9 mouse cellular contexts compared by ENCODE assay signal in the genomic region with DNA sequence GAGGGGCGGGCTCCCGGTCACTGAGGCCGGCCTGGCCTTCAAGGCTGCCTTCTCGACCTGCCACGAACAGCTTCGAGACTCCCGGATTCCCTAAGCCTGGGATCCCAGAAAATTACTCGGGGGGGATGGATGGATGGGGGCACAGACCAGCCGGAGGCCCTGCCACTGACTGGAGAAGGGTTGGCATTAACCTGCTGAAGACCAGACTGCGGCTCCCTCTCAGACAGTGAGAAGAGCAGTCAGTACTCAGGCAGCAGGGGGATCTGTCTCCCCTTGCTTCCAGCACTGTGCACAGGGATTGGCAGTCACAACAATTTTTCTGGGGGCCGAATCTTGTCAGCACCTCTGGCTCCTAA. TPM values are rescaled to one million over a fixed set of nuclear protein-coding genes. Genes with fewer than 3 reads are reported as not detected.
A peak's percentile ranks its signal among the peaks of the same experiment; 100 is the strongest.
DNase-seq lines count a peak whose midpoint lies in the region; ATAC-seq and TF ChIP-seq lines count a peak whose summit lies in the region.
"Had no signal": no experiment of that assay in that cellular context is flagged by ENCODE, and none has a peak within 500 bp of the region (broad histone marks: within the 10 kb centered on the region; RNA-seq: fewer than 3 reads in every experiment).

No protein-coding gene starts in this region.

- DNase-seq in heart, postnatal 4 days = no peak
- DNase-seq in brain, adult 2 months (ENCODE audit: low read depth, low spot score) = peak; percentile 24
- DNase-seq in heart, postnatal 0 days (ENCODE audit: low spot score) = no peak
- DNase-seq in midbrain, embryonic 10.5 days (ENCODE audit: low spot score) = no peak
- no peak for DNase-seq in adrenal gland, postnatal 4 days (ENCODE audit: low spot score in 2 of 2)
- no peak for DNase-seq in frontal cortex, adult 2 months (ENCODE audit: extremely low spot score in 1 of 2, low spot score in 1 of 2)

- no peaks in the 10 kb centered on the region for H3K9me3 ChIP-seq in heart, embryonic 11.5 days (replicated peaks; ENCODE audit: control insufficient read depth, low read length)
- no peaks in the 10 kb centered on the region for H3K9me3 ChIP-seq in heart, postnatal 0 days (replicated peaks; ENCODE audit: control insufficient read depth, low read length)
- H3K9me3 ChIP-seq in midbrain, embryonic 10.5 days (replicated peaks) = no peaks in the 10 kb centered on the region

- ATAC-seq in heart, embryonic 11.5 days (replicated peaks; ENCODE audit: insufficient number of reproducible peaks, low FRiP score, low TSS enrichment) = no peak
- ATAC-seq in heart, postnatal 0 days (ENCODE audit: insufficient read depth, low read depth) = no peak
- ATAC-seq in megakaryocyte-erythroid progenitor cell, adult 5-6 weeks (replicated peaks; ENCODE audit: low FRiP score, low TSS enrichment, poor library complexity, severe bottlenecking) = no peak

- H3K4me2 ChIP-seq in heart, embryonic 11.5 days = peak overlapping the region; percentile 76
- peak overlapping the region; percentile 96 for H3K4me2 ChIP-seq in heart, postnatal 0 days (ENCODE audit: low read depth, low read length)

- H3K9ac ChIP-seq in heart, embryonic 11.5 days (ENCODE audit: low read depth, low read length) = peak overlapping the region; percentile 76
- peak overlapping the region; percentile 72 for H3K9ac ChIP-seq in heart, postnatal 0 days (replicated peaks; ENCODE audit: low read depth, low read length)

- peaks cover 16% of the 10 kb centered on the region for H3K27me3 ChIP-seq in heart, embryonic 11.5 days (ENCODE audit: control insufficient read depth, insufficient read depth, low read length)
- H3K27me3 ChIP-seq in heart, postnatal 0 days (ENCODE audit: control insufficient read depth, insufficient read depth, low read length) = no peaks in the 10 kb centered on the region
- H3K27me3 ChIP-seq in midbrain, embryonic 10.5 days (ENCODE audit: low read depth, poor library complexity, severe bottlenecking) = peaks cover 32% of the 10 kb centered on the region

- no peak overlapping the region for H3K27ac ChIP-seq in heart, embryonic 11.5 days (ENCODE audit: low read depth, low read length)
- no peak overlapping the region for H3K27ac ChIP-seq in heart, postnatal 0 days (ENCODE audit: low read depth)
- peak overlapping the region; percentile 89 for H3K27ac ChIP-seq in midbrain, embryonic 10.5 days (replicated peaks)

- 11% methylated on average over 11 of the region's 11 CpGs for WGBS in heart, embryonic 11.5 days (ENCODE audit: insufficient replicate concordance)
- WGBS in heart, postnatal 0 days = 11% methylated on average over 11 of the region's 11 CpGs
- 10% methylated on average over 11 of the region's 11 CpGs for WGBS in midbrain, embryonic 10.5 days

- peak overlapping the region; percentile 72 for H3K4me3 ChIP-seq in heart, embryonic 11.5 days (ENCODE audit: low read depth, low read length)
- H3K4me3 ChIP-seq in heart, postnatal 0 days (ENCODE audit: low read depth, low read length) = peak overlapping the region; percentile 73
- peak overlapping the region; percentile 82 for H3K4me3 ChIP-seq in midbrain, embryonic 10.5 days

- TF ChIP-seq EP300 in heart, postnatal 0 days (IDR thresholded peaks at IDR 0.05; ENCODE audit: low read depth) = no peak

- TF ChIP-seq CTCF in heart, postnatal 0 days (IDR thresholded peaks at IDR 0.05; ENCODE audit: low read depth) = no peak

- H3K36me3 ChIP-seq in heart, embryonic 11.5 days (ENCODE audit: control insufficient read depth, insufficient read depth, low read length) = no peaks in the 10 kb centered on the region
- no peaks in the 10 kb centered on the region for H3K36me3 ChIP-seq in heart, postnatal 0 days (replicated peaks; ENCODE audit: control insufficient read depth, insufficient read depth, low read length)
- peaks cover 29% of the 10 kb centered on the region for H3K36me3 ChIP-seq in midbrain, embryonic 10.5 days

- no peaks in the 10 kb centered on the region for H3K4me1 ChIP-seq in heart, embryonic 11.5 days (ENCODE audit: control insufficient read depth, insufficient read depth, low read length)
- H3K4me1 ChIP-seq in heart, postnatal 0 days (ENCODE audit: control insufficient read depth, insufficient read depth) = peaks cover 8% of the 10 kb centered on the region
- peaks cover 24% of the 10 kb centered on the region for H3K4me1 ChIP-seq in midbrain, embryonic 10.5 days

RNA-seq across cellular contexts. Expression of a gene that starts 0.7 kb away (rescaled TPM):
- 2.3 and 3.1 TPM in 2 replicates for polyA plus RNA-seq in heart, embryonic 11.5 days (2014; fragmentation: Nextera tagmentation; extraction: Ambion mirVana)
- 1 to 10 TPM; 6.9 to 7.4 TPM for total RNA-seq in heart, postnatal 4 days (2021)
- 4.4 and 18.0 TPM in 2 replicates for total RNA-seq in heart, postnatal 0 days (2014; rRNA removed; ENCODE audit: low replicate concordance)
- polyA plus RNA-seq in heart, postnatal 0 days (2015; fragmentation: Nextera tagmentation; extraction: Ambion mirVana) = 1.7 and 2.0 TPM in 2 replicates
- polyA plus RNA-seq in midbrain, embryonic 10.5 days (2016; fragmentation: Nextera tagmentation; extraction: Ambion mirVana) = 4.9 and 5.5 TPM in 2 replicates
- total RNA-seq in megakaryocyte-erythroid progenitor cell, adult 5-6 weeks (2014; fragmentation: Nextera tagmentation) = 0.39 and 0.74 TPM in 2 replicates
- 1.1 and 1.5 TPM in 2 replicates for total RNA-seq in megakaryocyte-erythroid progenitor cell, adult 5-6 weeks (2017)
- total RNA-seq in adrenal gland, postnatal 4 days (2021) = 10 to 100 TPM; 11.5 to 12.0 TPM
- polyA plus RNA-seq in frontal cortex, adult 2 months (2012; rRNA removed) = 13.0 and 15.0 TPM in 2 replicates
- total RNA-seq: CH12.LX had no signal

RNA-seq across cellular contexts. Expression of a gene that starts 18.8 kb away (rescaled TPM):
- polyA plus RNA-seq in heart, embryonic 11.5 days (2014; fragmentation: Nextera tagmentation; extraction: Ambion mirVana) = 0.40 TPM in 1 of 2 replicates, not detected in the other
- not detected for total RNA-seq in heart, postnatal 4 days (2021)
- total RNA-seq in heart, postnatal 0 days (2014; rRNA removed; ENCODE audit: low replicate concordance) = not detected in 2 replicates
- polyA plus RNA-seq in heart, postnatal 0 days (2015; fragmentation: Nextera tagmentation; extraction: Ambion mirVana) = 0.15 and 0.65 TPM in 2 replicates
- polyA plus RNA-seq in midbrain, embryonic 10.5 days (2016; fragmentation: Nextera tagmentation; extraction: Ambion mirVana) = 0.94 and 1.1 TPM in 2 replicates
- total RNA-seq in megakaryocyte-erythroid progenitor cell, adult 5-6 weeks (2014; fragmentation: Nextera tagmentation) = not detected in 2 replicates
- not detected in 2 replicates for total RNA-seq in megakaryocyte-erythroid progenitor cell, adult 5-6 weeks (2017)
- under 1 TPM; 0.64 to 0.79 TPM for total RNA-seq in adrenal gland, postnatal 4 days (2021)
- 2.4 and 3.5 TPM in 2 replicates for polyA plus RNA-seq in frontal cortex, adult 2 months (2012; rRNA removed)

RNA-seq across cellular contexts. Expression of a gene that starts 20.6 kb away (rescaled TPM):
- polyA plus RNA-seq in heart, embryonic 11.5 days (2014; fragmentation: Nextera tagmentation; extraction: Ambion mirVana) = 60.6 and 63.9 TPM in 2 replicates
- 10 to 100 TPM; 48.3 to 50.4 TPM for total RNA-seq in heart, postnatal 4 days (2021)
- total RNA-seq in heart, postnatal 0 days (2014; rRNA removed; ENCODE audit: low replicate concordance) = 29.8 and 37.1 TPM in 2 replicates
- polyA plus RNA-seq in heart, postnatal 0 days (2015; fragmentation: Nextera tagmentation; extraction: Ambion mirVana) = 40.9 and 45.0 TPM in 2 replicates
- 61.4 and 67.8 TPM in 2 replicates for polyA plus RNA-seq in midbrain, embryonic 10.5 days (2016; fragmentation: Nextera tagmentation; extraction: Ambion mirVana)
- total RNA-seq in megakaryocyte-erythroid progenitor cell, adult 5-6 weeks (2014; fragmentation: Nextera tagmentation) = 48.2 and 49.4 TPM in 2 replicates
- total RNA-seq in megakaryocyte-erythroid progenitor cell, adult 5-6 weeks (2017) = 35.3 and 37.8 TPM in 2 replicates
- total RNA-seq in adrenal gland, postnatal 4 days (2021) = 10 to 100 TPM; 57.9 to 60.4 TPM
- 34.7 and 37.4 TPM in 2 replicates for polyA plus RNA-seq in frontal cortex, adult 2 months (2012; rRNA removed)

RNA-seq across cellular contexts. Expression of a gene that starts 49.4 kb away (rescaled TPM):
- 0.17 and 0.27 TPM in 2 replicates for polyA plus RNA-seq in heart, embryonic 11.5 days (2014; fragmentation: Nextera tagmentation; extraction: Ambion mirVana)
- 1 to 10 TPM in 1 of 2 experiments, under 1 TPM in 1; 0.83 to 1.8 TPM for total RNA-seq in heart, postnatal 4 days (2021)
- total RNA-seq in heart, postnatal 0 days (2014; rRNA removed; ENCODE audit: low replicate concordance) = 0.15 and 0.42 TPM in 2 replicates
- 0.11 TPM in 1 of 2 replicates, not detected in the other for polyA plus RNA-seq in heart, postnatal 0 days (2015; fragmentation: Nextera tagmentation; extraction: Ambion mirVana)
- polyA plus RNA-seq in midbrain, embryonic 10.5 days (2016; fragmentation: Nextera tagmentation; extraction: Ambion mirVana) = not detected in 2 replicates
- not detected in 2 replicates for total RNA-seq in megakaryocyte-erythroid progenitor cell, adult 5-6 weeks (2014; fragmentation: Nextera tagmentation)
- total RNA-seq in megakaryocyte-erythroid progenitor cell, adult 5-6 weeks (2017) = not detected in 2 replicates
- total RNA-seq in adrenal gland, postnatal 4 days (2021) = 1 to 10 TPM; 8.2 to 8.3 TPM
- polyA plus RNA-seq in frontal cortex, adult 2 months (2012; rRNA removed) = 1.3 and 1.4 TPM in 2 replicates
- total RNA-seq: CH12.LX had no signal

RNA-seq across cellular contexts. Expression of a gene that starts 58.6 kb away (rescaled TPM):
- not detected in 2 replicates for polyA plus RNA-seq in heart, embryonic 11.5 days (2014; fragmentation: Nextera tagmentation; extraction: Ambion mirVana)
- 1 to 10 TPM in 1 of 2 experiments, not detected in 1; 1.2 TPM for total RNA-seq in heart, postnatal 4 days (2021)
- not detected in 2 replicates for total RNA-seq in heart, postnatal 0 days (2014; rRNA removed; ENCODE audit: low replicate concordance)
- 0.49 TPM in 1 of 2 replicates, not detected in the other for polyA plus RNA-seq in heart, postnatal 0 days (2015; fragmentation: Nextera tagmentation; extraction: Ambion mirVana)
- 0.49 TPM in 1 of 2 replicates, not detected in the other for polyA plus RNA-seq in midbrain, embryonic 10.5 days (2016; fragmentation: Nextera tagmentation; extraction: Ambion mirVana)
- not detected in 2 replicates for total RNA-seq in megakaryocyte-erythroid progenitor cell, adult 5-6 weeks (2014; fragmentation: Nextera tagmentation)
- total RNA-seq in megakaryocyte-erythroid progenitor cell, adult 5-6 weeks (2017) = not detected in 2 replicates
- 1 to 10 TPM; 3.4 to 5.2 TPM for total RNA-seq in adrenal gland, postnatal 4 days (2021)
- 0.54 TPM in 1 of 2 replicates, not detected in the other for polyA plus RNA-seq in frontal cortex, adult 2 months (2012; rRNA removed)
- total RNA-seq: CH12.LX had no signal
